Mouse (Mus musculus): ENCODE data around the gene Ercc4. TPM values are rescaled to one million over a fixed set of nuclear protein-coding genes. Genes with fewer than 3 reads are reported as not detected.

Gene Ercc4
- polyA plus RNA-seq, 2 experiments from 2014 or later, result 18.3 to 19.9 TPM

DNA sequence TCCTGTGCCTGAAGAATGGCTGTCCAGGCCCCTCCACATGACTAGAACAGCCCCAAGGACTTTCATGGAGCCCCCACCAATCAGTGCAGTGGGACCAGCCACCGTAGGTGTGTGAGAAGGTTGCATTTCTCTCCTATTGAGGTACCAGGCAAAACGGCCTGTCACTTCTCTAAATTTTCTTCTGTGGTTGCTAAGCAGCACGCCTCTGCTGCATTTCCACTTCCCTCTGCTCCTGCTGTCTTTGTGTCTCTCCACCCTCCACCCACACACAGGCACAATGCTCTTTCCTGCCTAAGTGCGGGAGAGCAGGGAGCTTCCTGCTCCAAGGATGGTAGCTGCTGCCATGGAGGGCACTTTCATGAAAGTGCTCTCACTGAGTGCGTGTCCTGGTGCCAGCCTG, 87.8 kb downstream of the Ercc4 start:
- no peak for ATAC-seq

DNA sequence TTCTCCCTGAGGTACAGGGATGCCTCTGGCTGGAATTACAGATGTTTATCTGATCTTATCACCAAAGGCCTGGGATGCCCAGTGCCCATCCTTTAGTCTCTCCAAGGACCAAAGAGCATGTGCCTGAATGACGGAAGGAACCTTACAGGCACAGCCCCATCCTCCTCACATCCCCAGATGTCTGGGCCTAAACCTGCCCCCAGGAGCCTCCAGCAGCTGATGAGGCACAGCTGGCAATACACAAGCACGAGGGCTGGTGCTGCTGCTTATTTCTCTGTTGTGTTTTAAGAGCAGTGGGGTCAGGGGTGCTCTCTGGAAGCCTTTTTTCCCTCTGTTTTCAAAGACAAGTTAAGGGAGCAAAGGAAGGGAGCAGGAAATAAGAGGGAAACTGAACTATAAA, 89.7 kb downstream of the Ercc4 start:
- ATAC-seq, result no peak

Other genes starting within 250 kb of the Ercc4 start
- gene Mrtfb, start 146.8 kb downstream of the Ercc4 start, polyA plus RNA-seq (2017; shearing (Covaris generic)), result 10 to 100 TPM; 11.9 to 14.2 TPM

Data from activated CD4-positive, CD25-positive, alpha-beta regulatory T cell, adult 4 months (primary cell).